Mouse (Mus musculus) gastrocnemius, postnatal 14 days (tissue): ENCODE data around the gene Mrgprd. TPM values are rescaled to one million over a fixed set of nuclear protein-coding genes. Genes with fewer than 3 reads are reported as not detected.

Experiments
- DNase-seq: peaks from one replicate; pipeline ENCODE4 v3.0.0; 2021; ENCODE audit warnings: mixed read lengths
- intact Hi-C: fragments of 180-260 bp; cut with DNase I; formaldehyde crosslinking; loops from one replicate; pipeline ENCODE4 v1.15.1; 2025; ENCODE audit warnings: low total_unique reads
- total RNA-seq, 2 experiments: library from RNA; stranded (reverse); gene quantifications; 2 replicates each; pipeline ENCODE4 v1.2.3; 2021

The Mrgprd gene
- total RNA-seq, 2 experiments from 2014 or later = not detected

GRCm38 (mm10) chr7:145335616-145336332, 21.1 kb downstream of the Mrgprd start:
- DNase-seq = no peak
- intact Hi-C loops = no loop called here

- intact Hi-C loops = no loop called here
Observed at GRCm38 (mm10) chr7:145337889-145338288, 23.3 kb downstream of the Mrgprd start.

GRCm38 (mm10) chr7:145340248-145340904, 25.7 kb downstream of the Mrgprd start:
- DNase-seq = no peak
- intact Hi-C loops = no loop called here

More at GRCm38 (mm10) chr7:145337889-145338288, 23.3 kb downstream of the Mrgprd start:
- no peak for DNase-seq

Other genes with a start within 250 kb of the Mrgprd start
- under 1 TPM in 1 of 2 experiments, not detected in 1; 0.35 TPM for gene 1810010D01Rik, start 106.7 kb upstream of the Mrgprd start, total RNA-seq
- gene Tpcn2, start 30.8 kb upstream of the Mrgprd start, total RNA-seq = 1 to 10 TPM; 2.4 to 3.3 TPM
- 1 to 10 TPM; 3.9 to 7.4 TPM for gene Mrgprf, start 14.0 kb upstream of the Mrgprd start, total RNA-seq